17 mouse cellular contexts compared by ENCODE assay signal in the genomic region with DNA sequence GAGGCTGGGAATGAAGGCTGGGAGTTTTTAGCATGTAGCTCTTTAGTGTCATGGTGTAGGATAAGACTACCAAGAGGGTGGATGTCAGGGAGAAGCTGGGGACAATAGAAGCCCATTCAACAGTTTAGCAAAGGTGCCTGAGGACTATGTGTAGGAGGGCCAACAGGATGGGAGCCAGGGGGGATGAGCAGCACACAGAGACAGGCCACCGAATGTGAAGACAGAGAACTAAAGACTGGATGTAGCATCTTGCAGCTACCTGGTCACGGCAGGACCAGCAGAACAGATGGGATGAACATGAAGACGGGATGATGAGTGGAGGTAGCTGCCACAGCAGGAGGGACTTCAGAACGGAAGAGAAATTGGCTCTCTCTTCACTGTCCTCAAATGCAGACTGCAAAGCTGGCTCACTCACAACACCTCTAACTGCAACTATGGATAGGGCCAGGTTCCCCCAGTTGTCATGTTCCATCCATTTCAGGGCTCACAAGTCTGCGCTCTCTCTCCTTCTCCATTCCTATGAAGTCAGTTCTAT. TPM values are rescaled to one million over a fixed set of nuclear protein-coding genes. Genes with fewer than 3 reads are reported as not detected.
"Had no signal": no experiment of that assay in that cellular context is flagged by ENCODE, and none has a peak within 500 bp of the region (broad histone marks: within the 10 kb centered on the region; RNA-seq: fewer than 3 reads in every experiment).

No protein-coding gene starts in this region.

- H3K4me1 ChIP-seq: liver, embryonic 13.5 days; midbrain, embryonic 12.5 days; neural tube, embryonic 13.5 days had no signal

- H3K36me3 ChIP-seq: limb, embryonic 12.5 days; liver, embryonic 13.5 days; lung, embryonic 15.5 days; midbrain, embryonic 12.5 days; neural tube, embryonic 13.5 days had no signal

- H3K27me3 ChIP-seq: limb, embryonic 12.5 days; liver, embryonic 13.5 days; lung, embryonic 15.5 days; midbrain, embryonic 12.5 days; neural tube, embryonic 13.5 days had no signal

- H3K27ac ChIP-seq: limb, embryonic 12.5 days; liver, embryonic 13.5 days; lung, embryonic 15.5 days; macrophage; midbrain, embryonic 12.5 days; neural tube, embryonic 13.5 days had no signal

- DNase-seq: kidney, postnatal 14 days; liver; liver, embryonic 13.5 days; liver, postnatal 0 days; lung, postnatal 14 days; retina, postnatal 1 day; right cerebral cortex, postnatal 4 days; spleen, adult 18-20 months; thymus, adult 18-20 months; thymus, postnatal 14 days had no signal

- H3K4me3 ChIP-seq: limb, embryonic 12.5 days; liver, embryonic 13.5 days; lung, embryonic 15.5 days; megakaryocyte, embryonic 14.5 days; midbrain, embryonic 12.5 days; neural tube, embryonic 13.5 days had no signal

RNA-seq across cellular contexts. Expression of gene Gm17334, which starts 43.9 kb away (rescaled TPM):
- polyA plus RNA-seq: liver, embryonic 13.5 days; macrophage; midbrain, embryonic 12.5 days; midbrain, embryonic 16.5 days; neural tube, embryonic 13.5 days had no signal
